Mouse (Mus musculus) liver, embryonic 15.5 days (tissue): Measurements from ENCODE around the gene Dusp12. TPM values are rescaled to one million over a fixed set of nuclear protein-coding genes. Genes with fewer than 3 reads are reported as not detected.

Source experiments
- ATAC-seq: fragments of 200-750 bp; cut with Nextera tagmentation; 2 replicates; pipeline ENCODE4 v1.8.0; 2017; ENCODE audit warnings: moderate number of reproducible peaks, mild to moderate bottlenecking, moderate library complexity; ENCODE audit not compliant: insufficient read depth
- H3K27ac ChIP-seq: fragments of 300-500 bp; sonication (generic); replicated peaks from 2 replicates; pipeline ENCODE4 v1.5.1; 2015; ENCODE audit warnings: mild to moderate bottlenecking, inconsistent platforms
- H3K27me3 ChIP-seq: fragments of 300-500 bp; sonication (generic); 2 replicates; pipeline ENCODE4 v1.6.1; 2015; ENCODE audit warnings: mild to moderate bottlenecking, inconsistent platforms
- H3K36me3 ChIP-seq: fragments of 300-500 bp; sonication (generic); replicated peaks from 2 replicates; pipeline ENCODE4 v1.6.1; 2015; ENCODE audit warnings: moderate library complexity, mild to moderate bottlenecking, inconsistent platforms
- H3K4me1 ChIP-seq: fragments of 300-500 bp; sonication (generic); replicated peaks from 2 replicates; pipeline ENCODE4 v1.6.1; 2015; ENCODE audit warnings: inconsistent platforms
- H3K4me2 ChIP-seq: fragments of 300-500 bp; sonication (generic); 2 replicates; pipeline ENCODE4 v1.6.1; 2015; ENCODE audit warnings: moderate library complexity, mild to moderate bottlenecking, inconsistent platforms
- H3K4me3 ChIP-seq: fragments of 300-500 bp; sonication (generic); replicated peaks from 2 replicates; pipeline ENCODE4 v1.5.1; 2015; ENCODE audit warnings: mild to moderate bottlenecking, inconsistent platforms
- H3K9ac ChIP-seq: fragments of 300-500 bp; sonication (generic); 2 replicates; pipeline ENCODE4 v1.6.1; 2015; ENCODE audit warnings: moderate library complexity, mild to moderate bottlenecking, inconsistent platforms
- H3K9me3 ChIP-seq: fragments of 300-500 bp; sonication (generic); replicated peaks from 2 replicates; pipeline ENCODE4 v1.6.1; 2016; ENCODE audit warnings: inconsistent platforms
- WGBS: fragments of 180-500 bp; shearing (Covaris S2); methylation state at CpG from one replicate; pipeline ENCODE4 v1.1.7; 2015; ENCODE audit warnings: mixed read lengths; ENCODE audit not compliant: insufficient replicate concordance; 5-methylcytosine and 5-hydroxymethylcytosine counted together
- polyA plus RNA-seq: library from polyadenylated mRNA; unstranded; fragments of >200 nt; fragmentation: Nextera tagmentation; extraction: Ambion mirVana; gene quantifications from 2 replicates; pipeline ENCODE4 v1.2.1, GENCODE M21; 2015

Gene Dusp12
- polyA plus RNA-seq, 1 experiment from 2014 or later = 20.5 TPM

DNA sequence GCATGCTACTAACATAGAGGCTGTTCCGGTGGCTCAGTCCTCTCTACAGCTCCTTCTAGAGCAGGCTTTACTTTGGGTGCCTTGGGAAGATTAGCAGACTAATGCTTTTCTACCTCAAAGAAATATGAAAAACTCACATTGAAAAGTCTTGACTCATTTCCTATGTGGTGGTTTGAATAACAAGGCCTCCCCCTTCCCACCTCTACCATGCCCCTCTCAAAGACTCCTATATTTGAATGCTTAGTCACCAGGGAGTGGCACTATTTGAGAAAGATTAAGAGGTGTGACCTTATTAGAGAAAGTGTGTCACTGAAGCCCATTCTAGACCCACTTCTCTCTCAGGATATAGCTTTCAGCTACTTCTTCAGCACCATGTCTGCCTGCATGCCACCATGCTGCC is 55.6 kb downstream of the Dusp12 start:
- ATAC-seq = no peak
- WGBS = 83% methylated on average over 1 of the region's 1 CpGs
- Histone ChIP-seq H3K9me3 (no peaks in the 10 kb centered on the region), H3K27ac (no peak overlapping the region), H3K4me3 (no peak overlapping the region), H3K9ac (no peak overlapping the region), H3K4me2 (no peak overlapping the region), H3K4me1 (no peaks in the 10 kb centered on the region), H3K27me3 (no peaks in the 10 kb centered on the region), H3K36me3 (peaks cover 35% of the 10 kb centered on the region)

DNA sequence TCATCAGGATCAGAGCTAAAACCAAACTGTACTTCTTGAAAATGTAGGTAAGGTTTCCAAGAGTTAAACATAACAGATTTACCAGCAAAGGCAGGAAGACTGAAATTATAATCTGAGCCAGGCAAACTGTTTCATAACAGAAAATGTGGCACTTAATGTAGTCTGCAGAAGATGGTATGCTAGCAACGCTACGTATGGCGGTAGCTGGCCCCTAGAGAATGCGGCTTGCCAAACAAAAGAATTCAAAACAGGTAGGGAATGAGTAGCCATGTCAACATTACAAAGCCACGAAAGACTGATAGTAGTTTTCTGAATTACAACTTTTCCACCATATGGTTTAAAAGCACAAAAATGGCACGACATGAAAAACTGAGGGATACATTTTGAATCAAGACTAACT is 56.0 kb downstream of the Dusp12 start:
- WGBS = 87% methylated on average over 6 of the region's 6 CpGs
- ATAC-seq = no peak
- H3K4me1 ChIP-seq = no peaks in the 10 kb centered on the region
- peaks cover 32% of the 10 kb centered on the region for H3K36me3 ChIP-seq
- H3K27ac ChIP-seq = no peak overlapping the region
- H3K9me3 ChIP-seq = no peaks in the 10 kb centered on the region
- H3K4me2 ChIP-seq = no peak overlapping the region
- H3K4me3 ChIP-seq = no peak overlapping the region
- H3K9ac ChIP-seq = no peak overlapping the region
- H3K27me3 ChIP-seq = no peaks in the 10 kb centered on the region

Other genes starting within 250 kb of the Dusp12 start
- gene Olfml2b, start 241.0 kb downstream of the Dusp12 start, polyA plus RNA-seq = 3.1 and 3.5 TPM in 2 replicates
- gene Atf6, start 17.8 kb downstream of the Dusp12 start, polyA plus RNA-seq = 6.4 TPM in 2 replicates
- 0.30 TPM in 1 of 2 replicates, not detected in the other for gene Gm26620, start 475 bp downstream of the Dusp12 start, polyA plus RNA-seq
- 0.07 TPM in 1 of 2 replicates, not detected in the other for gene Fcrlb, start 27.4 kb upstream of the Dusp12 start, polyA plus RNA-seq
- gene Fcrla, start 42.0 kb upstream of the Dusp12 start, polyA plus RNA-seq = 0.46 and 0.48 TPM in 2 replicates
- gene Fcgr2b, start 91.0 kb upstream of the Dusp12 start, polyA plus RNA-seq = 4.8 and 5.7 TPM in 2 replicates
- 3.9 and 4.2 TPM in 2 replicates for gene Fcgr4, start 133.4 kb upstream of the Dusp12 start, polyA plus RNA-seq
- gene Fcgr3, start 179.4 kb upstream of the Dusp12 start, polyA plus RNA-seq = 27.2 and 28.0 TPM in 2 replicates
- 1.7 and 2.6 TPM in 2 replicates for gene Cfap126, start 228.4 kb upstream of the Dusp12 start, polyA plus RNA-seq